ENCODE assay signal across 26 mouse cellular contexts in genomic region chr2:168685909-168686308, GRCm38 (mm10).
"Had no signal": no experiment of that assay in that cellular context is flagged by ENCODE, and none has a peak within 500 bp of the region (broad histone marks: within the 10 kb centered on the region; RNA-seq: fewer than 3 reads in every experiment).

No protein-coding gene starts in this region.

- H3K9me3 ChIP-seq: embryonic facial prominence, embryonic 10.5 days; embryonic facial prominence, embryonic 12.5 days; embryonic facial prominence, embryonic 13.5 days; embryonic facial prominence, embryonic 15.5 days; forebrain, embryonic 10.5 days; forebrain, embryonic 12.5 days; forebrain, embryonic 13.5 days; forebrain, embryonic 15.5 days; heart, embryonic 10.5 days had no signal

- H3K4me1 ChIP-seq: embryonic facial prominence, embryonic 12.5 days; embryonic facial prominence, embryonic 15.5 days; forebrain, embryonic 15.5 days had no signal

- H3K27ac ChIP-seq: embryonic facial prominence, embryonic 10.5 days; embryonic facial prominence, embryonic 12.5 days; embryonic facial prominence, embryonic 13.5 days; embryonic facial prominence, embryonic 15.5 days; forebrain, embryonic 10.5 days; forebrain, embryonic 12.5 days; forebrain, embryonic 13.5 days; forebrain, embryonic 15.5 days; gastrocnemius, adult 2 months; heart, adult 2 months; heart, embryonic 10.5 days had no signal

- H3K9ac ChIP-seq: embryonic facial prominence, embryonic 12.5 days; embryonic facial prominence, embryonic 13.5 days; embryonic facial prominence, embryonic 15.5 days; forebrain, embryonic 12.5 days; forebrain, embryonic 13.5 days; forebrain, embryonic 15.5 days; forebrain, postnatal 0 days had no signal

- H3K27me3 ChIP-seq: embryonic facial prominence, embryonic 12.5 days; embryonic facial prominence, embryonic 13.5 days; embryonic facial prominence, embryonic 15.5 days; forebrain, embryonic 12.5 days; forebrain, embryonic 13.5 days; forebrain, embryonic 15.5 days had no signal

- ATAC-seq: forebrain, embryonic 13.5 days; forebrain, embryonic 14.5 days; forebrain, embryonic 15.5 days; forebrain, embryonic 16.5 days; forebrain, postnatal 0 days had no signal

- H3K4me3 ChIP-seq: embryonic facial prominence, embryonic 10.5 days; embryonic facial prominence, embryonic 12.5 days; embryonic facial prominence, embryonic 13.5 days; embryonic facial prominence, embryonic 15.5 days; erythroblast, embryonic 14.5 days; forebrain, embryonic 10.5 days; forebrain, embryonic 12.5 days; forebrain, embryonic 13.5 days; forebrain, embryonic 15.5 days; gastrocnemius, adult 2 months; heart, adult 2 months; heart, embryonic 10.5 days had no signal

- H3K4me2 ChIP-seq: embryonic facial prominence, embryonic 12.5 days; embryonic facial prominence, embryonic 13.5 days; embryonic facial prominence, embryonic 15.5 days; forebrain, embryonic 12.5 days; forebrain, embryonic 13.5 days; forebrain, embryonic 15.5 days had no signal

- DNase-seq: cerebellum, adult 9-10 months; cerebellum, adult 9-11 months; cerebellum, postnatal 10 days; cerebellum, postnatal 14 days; embryo, embryonic 11 days; forebrain, postnatal 0 days; gastrocnemius, adult 2 months; gastrocnemius, postnatal 10 days; gastrocnemius, postnatal 14 days; gastrocnemius, postnatal 25 days; gastrocnemius, postnatal 36 days; heart, adult 11 months; heart, adult 18-20 months; heart, adult 2 months had no signal
